Mouse (Mus musculus): ENCODE measurements at regions not wholly inside any gene's neighbourhood (a gene's known extent, or its start where the extent isn't known, plus 50 kb on each side); places are given as distances from the start of the nearest gene placed in this dataset.

DNA sequence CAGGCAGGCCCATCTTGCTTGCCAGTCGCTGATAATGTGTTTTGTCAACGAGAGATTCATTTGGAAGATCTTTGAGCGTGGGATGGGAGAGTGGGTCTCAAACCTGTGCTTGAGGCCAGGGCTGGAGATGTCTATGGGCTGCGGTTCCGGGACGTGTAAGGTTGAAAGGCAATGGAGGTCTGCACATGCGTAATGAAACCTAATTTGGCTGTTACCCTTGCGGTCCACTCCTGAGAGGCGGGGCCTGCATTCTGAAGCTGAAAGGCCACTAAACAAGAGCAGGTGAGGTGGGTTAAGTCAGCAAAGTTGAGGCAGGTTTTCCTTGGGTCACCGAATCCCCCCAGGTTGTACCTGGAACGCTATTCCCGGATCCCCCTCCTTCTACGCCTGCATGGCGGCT lies 83.3 kb upstream of the Smad3 start:
- H3K36me3 ChIP-seq (ENCODE audit: control insufficient read depth, insufficient read depth, low read length) = no peaks in the 10 kb centered on the region
- no peak for DNase-seq
- H3K4me3 ChIP-seq (ENCODE audit: control insufficient read depth, insufficient read depth, low read length) = no peak overlapping the region
- 96% methylated on average over 14 of the region's 14 CpGs for WGBS
- H3K27me3 ChIP-seq (ENCODE audit: control insufficient read depth, insufficient read depth, low read length) = no peaks in the 10 kb centered on the region
- no peak for TF ChIP-seq CTCF (IDR thresholded peaks at IDR 0.05; ENCODE audit: borderline replicate concordance, control insufficient read depth, extremely low read depth, insufficient read depth, low read length, poor library complexity)
- no peak for TF ChIP-seq POLR2A (IDR thresholded peaks at IDR 0.05; ENCODE audit: control insufficient read depth, extremely low read depth, insufficient read depth, low read length, poor library complexity)
- H3K27ac ChIP-seq (ENCODE audit: control insufficient read depth, insufficient read depth, low read length) = no peak overlapping the region
- peaks cover 7% of the 10 kb centered on the region for H3K4me1 ChIP-seq (replicated peaks; ENCODE audit: control insufficient read depth, insufficient read depth, low read length)

DNA sequence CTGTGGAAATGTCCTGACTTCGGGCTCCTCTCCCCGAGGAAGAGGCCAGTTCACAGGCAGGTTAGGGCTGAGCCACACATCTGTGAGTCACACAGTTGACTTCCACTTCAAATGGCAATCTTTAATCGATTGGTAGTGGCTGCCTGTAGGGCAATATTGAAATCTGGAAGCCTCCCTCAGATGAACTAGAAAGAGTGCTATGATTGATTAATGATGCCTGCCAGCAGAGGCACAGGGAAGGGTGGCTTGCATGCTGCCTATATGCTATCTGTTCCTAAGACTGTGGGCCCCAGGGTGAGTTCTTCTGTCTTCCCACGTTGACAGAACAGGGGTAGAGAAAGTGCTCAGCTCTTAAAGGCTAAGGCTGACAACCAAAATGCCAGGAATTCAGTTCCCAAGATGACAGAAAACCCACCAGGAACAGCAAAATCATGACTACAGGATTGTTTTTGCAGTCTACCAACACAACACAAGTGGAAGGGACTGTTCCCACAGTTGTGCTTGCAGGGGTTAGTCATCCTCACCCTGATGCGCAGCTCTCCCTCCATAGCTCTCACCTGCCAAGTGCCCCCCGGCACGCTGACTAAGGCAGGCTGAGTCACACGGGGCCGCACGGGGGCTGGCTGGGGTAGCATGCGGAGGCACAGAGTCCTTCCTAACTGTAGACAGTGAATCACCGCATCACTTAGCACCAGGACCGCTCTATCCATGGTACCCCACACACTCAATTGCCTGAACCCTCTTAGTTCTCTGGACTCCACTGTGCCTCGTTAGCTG lies 81.4 kb upstream of the Smad3 start:
- DNase-seq = no peak
- no peak overlapping the region for H3K27ac ChIP-seq (ENCODE audit: control insufficient read depth, insufficient read depth, low read length)
- H3K4me1 ChIP-seq (replicated peaks; ENCODE audit: control insufficient read depth, insufficient read depth, low read length) = peaks cover 7% of the 10 kb centered on the region
- no peak for TF ChIP-seq CTCF (IDR thresholded peaks at IDR 0.05; ENCODE audit: borderline replicate concordance, control insufficient read depth, extremely low read depth, insufficient read depth, low read length, poor library complexity)
- no peak for TF ChIP-seq POLR2A (IDR thresholded peaks at IDR 0.05; ENCODE audit: control insufficient read depth, extremely low read depth, insufficient read depth, low read length, poor library complexity)
- no peaks in the 10 kb centered on the region for H3K27me3 ChIP-seq (ENCODE audit: control insufficient read depth, insufficient read depth, low read length)
- H3K36me3 ChIP-seq (ENCODE audit: control insufficient read depth, insufficient read depth, low read length) = no peaks in the 10 kb centered on the region
- WGBS = 93% methylated on average over 14 of the region's 14 CpGs
- no peak overlapping the region for H3K4me3 ChIP-seq (ENCODE audit: control insufficient read depth, insufficient read depth, low read length)

DNA sequence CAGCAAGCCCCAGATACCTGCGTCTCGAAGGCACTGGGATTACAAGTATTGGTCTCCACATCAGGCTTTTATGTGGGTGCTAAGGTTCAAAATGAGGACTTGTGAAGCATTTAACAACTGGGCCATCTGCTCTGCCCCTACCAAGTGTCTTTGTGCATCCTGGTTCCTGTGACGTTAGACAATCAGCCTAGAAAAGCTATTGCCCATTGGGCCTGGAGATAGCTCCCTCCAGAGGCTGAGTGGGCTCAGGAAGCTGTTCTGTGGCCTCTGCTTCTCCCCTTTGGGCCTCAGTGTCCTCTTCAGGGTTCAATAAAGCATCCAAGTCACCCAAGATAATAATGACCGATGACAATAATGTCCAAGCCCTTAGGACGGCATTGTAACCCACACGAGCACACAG lies 79.8 kb upstream of the Smad3 start:
- TF ChIP-seq CTCF (IDR thresholded peaks at IDR 0.05; ENCODE audit: borderline replicate concordance, control insufficient read depth, extremely low read depth, insufficient read depth, low read length, poor library complexity) (no peak), POLR2A (IDR thresholded peaks at IDR 0.05; ENCODE audit: control insufficient read depth, extremely low read depth, insufficient read depth, low read length, poor library complexity) (no peak)
- peak; percentile 9 for DNase-seq
- no peaks in the 10 kb centered on the region for H3K27me3 ChIP-seq (ENCODE audit: control insufficient read depth, insufficient read depth, low read length)
- WGBS = 58% methylated on average over 6 of the region's 6 CpGs
- H3K36me3 ChIP-seq (ENCODE audit: control insufficient read depth, insufficient read depth, low read length) = no peaks in the 10 kb centered on the region
- no peak overlapping the region for H3K4me3 ChIP-seq (ENCODE audit: control insufficient read depth, insufficient read depth, low read length)
- peaks cover 7% of the 10 kb centered on the region for H3K4me1 ChIP-seq (replicated peaks; ENCODE audit: control insufficient read depth, insufficient read depth, low read length)
- no peak overlapping the region for H3K27ac ChIP-seq (ENCODE audit: control insufficient read depth, insufficient read depth, low read length)

DNA sequence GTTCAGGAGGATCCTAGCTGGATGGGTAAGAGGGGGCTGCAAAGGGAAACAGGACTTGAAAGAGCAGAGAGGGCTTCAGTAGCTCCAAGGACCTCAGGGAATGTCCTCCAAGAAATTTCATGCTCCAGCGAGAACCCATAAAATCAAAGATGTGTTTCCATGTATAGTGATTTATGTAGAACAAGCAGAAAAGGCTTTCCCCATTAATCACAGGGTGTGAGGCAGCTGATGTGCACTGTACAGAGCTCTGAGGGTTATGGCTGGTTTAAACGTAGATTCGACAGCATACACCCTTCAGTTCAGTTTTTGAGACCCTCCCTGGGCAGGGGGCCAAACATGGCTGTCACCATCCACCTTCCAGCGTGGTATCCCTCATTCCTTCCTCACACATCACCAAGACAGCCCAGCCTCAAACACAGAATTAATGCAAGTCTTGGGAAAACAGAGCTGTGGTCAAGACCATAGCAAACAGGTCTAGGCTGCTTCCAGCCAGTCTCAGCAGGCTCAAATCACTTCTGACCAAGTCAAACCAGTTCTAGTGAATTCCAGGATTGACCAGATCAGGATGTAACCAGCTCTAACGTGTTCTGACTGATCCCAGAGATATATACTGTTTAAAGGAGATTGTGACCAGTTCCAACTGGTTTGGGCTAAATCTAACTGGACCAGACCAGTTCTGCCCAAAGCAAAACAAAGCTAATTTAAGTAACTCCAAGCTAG lies 78.9 kb upstream of the Smad3 start:
- no peak overlapping the region for H3K4me3 ChIP-seq (ENCODE audit: control insufficient read depth, insufficient read depth, low read length)
- no peak for DNase-seq
- no peaks in the 10 kb centered on the region for H3K36me3 ChIP-seq (ENCODE audit: control insufficient read depth, insufficient read depth, low read length)
- no peak overlapping the region for H3K27ac ChIP-seq (ENCODE audit: control insufficient read depth, insufficient read depth, low read length)
- no peaks in the 10 kb centered on the region for H3K27me3 ChIP-seq (ENCODE audit: control insufficient read depth, insufficient read depth, low read length)
- TF ChIP-seq CTCF (IDR thresholded peaks at IDR 0.05; ENCODE audit: borderline replicate concordance, control insufficient read depth, extremely low read depth, insufficient read depth, low read length, poor library complexity) (no peak), POLR2A (IDR thresholded peaks at IDR 0.05; ENCODE audit: control insufficient read depth, extremely low read depth, insufficient read depth, low read length, poor library complexity) (no peak)
- peaks cover 7% of the 10 kb centered on the region for H3K4me1 ChIP-seq (replicated peaks; ENCODE audit: control insufficient read depth, insufficient read depth, low read length)
- 77% methylated on average over 5 of the region's 5 CpGs for WGBS

DNA sequence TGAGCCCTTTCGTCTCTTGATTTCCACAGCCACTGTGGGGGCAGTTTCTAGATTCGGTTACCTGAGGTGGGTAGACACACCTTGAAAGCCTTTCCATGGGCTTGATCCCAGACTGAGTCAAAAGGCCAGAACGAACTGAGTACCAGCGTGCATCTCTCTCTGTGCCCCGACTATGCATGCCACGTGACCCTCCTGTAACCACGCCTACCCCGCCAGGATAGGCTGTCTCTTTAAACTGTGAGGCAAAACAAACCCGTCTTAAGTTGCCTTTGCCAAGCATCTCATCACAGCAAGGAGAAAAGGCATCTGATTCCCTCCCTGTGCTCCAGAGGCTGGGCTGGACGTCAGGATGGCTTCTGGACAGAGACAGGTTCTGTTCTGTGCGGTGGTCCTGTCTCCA lies 78.2 kb upstream of the Smad3 start:
- no peaks in the 10 kb centered on the region for H3K36me3 ChIP-seq (ENCODE audit: control insufficient read depth, insufficient read depth, low read length)
- H3K4me1 ChIP-seq (replicated peaks; ENCODE audit: control insufficient read depth, insufficient read depth, low read length) = peaks cover 7% of the 10 kb centered on the region
- H3K27me3 ChIP-seq (ENCODE audit: control insufficient read depth, insufficient read depth, low read length) = no peaks in the 10 kb centered on the region
- no peak overlapping the region for H3K4me3 ChIP-seq (ENCODE audit: control insufficient read depth, insufficient read depth, low read length)
- DNase-seq = no peak
- TF ChIP-seq CTCF (IDR thresholded peaks at IDR 0.05; ENCODE audit: borderline replicate concordance, control insufficient read depth, extremely low read depth, insufficient read depth, low read length, poor library complexity) (no peak), POLR2A (IDR thresholded peaks at IDR 0.05; ENCODE audit: control insufficient read depth, extremely low read depth, insufficient read depth, low read length, poor library complexity) (no peak)
- 79% methylated on average over 11 of the region's 11 CpGs for WGBS
- H3K27ac ChIP-seq (ENCODE audit: control insufficient read depth, insufficient read depth, low read length) = no peak overlapping the region

DNA sequence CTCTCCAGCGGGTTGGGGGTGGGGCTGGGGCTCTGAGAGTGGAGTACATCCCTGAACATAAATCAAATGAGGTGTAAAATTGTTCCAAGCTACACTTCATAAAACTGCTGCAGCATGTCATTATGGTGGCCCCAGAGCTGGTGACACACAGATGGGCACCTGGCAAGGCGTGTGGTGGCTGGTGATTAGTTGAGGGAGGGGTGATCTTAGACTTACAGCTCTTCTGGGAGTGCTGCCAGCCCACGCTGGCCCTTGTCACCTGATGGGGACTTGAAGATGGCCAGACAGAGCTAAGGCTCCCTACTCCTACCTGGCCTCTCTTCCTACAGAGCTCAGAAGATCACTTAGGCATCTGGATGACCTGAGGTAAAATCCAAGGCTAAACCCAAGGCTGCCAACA lies 76.6 kb upstream of the Smad3 start:
- no peaks in the 10 kb centered on the region for H3K36me3 ChIP-seq (ENCODE audit: control insufficient read depth, insufficient read depth, low read length)
- H3K4me1 ChIP-seq (replicated peaks; ENCODE audit: control insufficient read depth, insufficient read depth, low read length) = peaks cover 7% of the 10 kb centered on the region
- TF ChIP-seq CTCF (IDR thresholded peaks at IDR 0.05; ENCODE audit: borderline replicate concordance, control insufficient read depth, extremely low read depth, insufficient read depth, low read length, poor library complexity) (no peak), POLR2A (IDR thresholded peaks at IDR 0.05; ENCODE audit: control insufficient read depth, extremely low read depth, insufficient read depth, low read length, poor library complexity) (no peak)
- no peak for DNase-seq
- H3K27ac ChIP-seq (ENCODE audit: control insufficient read depth, insufficient read depth, low read length) = no peak overlapping the region
- H3K27me3 ChIP-seq (ENCODE audit: control insufficient read depth, insufficient read depth, low read length) = no peaks in the 10 kb centered on the region
- no peak overlapping the region for H3K4me3 ChIP-seq (ENCODE audit: control insufficient read depth, insufficient read depth, low read length)
- 94% methylated on average over 3 of the region's 3 CpGs for WGBS

Data from thymus, adult 2 months (tissue).